Mouse (Mus musculus): ENCODE data around the gene Klhl36. TPM values are rescaled to one million over a fixed set of nuclear protein-coding genes. Genes with fewer than 3 reads are reported as not detected.

Klhl36 gene
- total and polyA plus RNA-seq, 2 experiments from 2014 or later: 20.3 to 23.0 TPM

GRCm38 (mm10) chr8:119823278-119823677 is 38.8 kb upstream of the Klhl36 start:
- H3K4me2 ChIP-seq (ENCODE audit: low read depth): no peak overlapping the region
- H3K4me1 ChIP-seq (ENCODE audit: insufficient read depth): 0 out of 2 replicates have a peak, but pooled peaks cover 2% of the 10 kb centered on the region
- H3K9ac ChIP-seq: no peak overlapping the region
- H3K4me3 ChIP-seq (ENCODE audit: low read depth, low read length): no peak overlapping the region
- ATAC-seq: no peak
- no peaks in the 10 kb centered on the region for H3K9me3 ChIP-seq (ENCODE audit: low read length)
- TF ChIP-seq CTCF (IDR thresholded peaks at IDR 0.05; ENCODE audit: low read depth): no peak
- DNase-seq: no peak
- H3K27ac ChIP-seq (ENCODE audit: low read depth, low read length): peak overlapping the region; percentile 15; the same call in 1 of the 2 replicates
- 93% methylated on average over 9 of the region's 9 CpGs for WGBS
- peaks cover 16% of the 10 kb centered on the region for H3K36me3 ChIP-seq (ENCODE audit: insufficient read depth)
- no peaks in the 10 kb centered on the region for H3K27me3 ChIP-seq (ENCODE audit: insufficient read depth, low read length)

GRCm38 (mm10) chr8:119824100-119824499 is 38.0 kb upstream of the Klhl36 start:
- DNase-seq (no peak), ATAC-seq (peak; percentile 69)
- H3K9me3 ChIP-seq (ENCODE audit: low read length): no peaks in the 10 kb centered on the region
- TF ChIP-seq CTCF (IDR thresholded peaks at IDR 0.05; ENCODE audit: low read depth): no peak
- 46% methylated on average over 4 of the region's 4 CpGs for WGBS
- H3K4me2 ChIP-seq (ENCODE audit: low read depth): no peak overlapping the region
- H3K27ac ChIP-seq (ENCODE audit: low read depth, low read length): 0 out of 2 replicates have a peak overlapping the region, but pooled peaks have one; percentile 15
- no peak overlapping the region for H3K4me3 ChIP-seq (ENCODE audit: low read depth, low read length)
- H3K36me3 ChIP-seq (ENCODE audit: insufficient read depth): peaks cover 16% of the 10 kb centered on the region
- no peaks in the 10 kb centered on the region for H3K27me3 ChIP-seq (ENCODE audit: insufficient read depth, low read length)
- H3K9ac ChIP-seq: no peak overlapping the region
- H3K4me1 ChIP-seq (ENCODE audit: insufficient read depth): 0 out of 2 replicates have a peak, but pooled peaks cover 4% of the 10 kb centered on the region

- H3K27ac ChIP-seq (ENCODE audit: low read depth, low read length): no peak overlapping the region
- H3K9me3 ChIP-seq (ENCODE audit: low read length): no peaks in the 10 kb centered on the region
- TF ChIP-seq CTCF (IDR thresholded peaks at IDR 0.05; ENCODE audit: low read depth): no peak
- no peak for ATAC-seq
- no peak overlapping the region for H3K4me3 ChIP-seq (ENCODE audit: low read depth, low read length)
- H3K27me3 ChIP-seq (ENCODE audit: insufficient read depth, low read length): no peaks in the 10 kb centered on the region
- peaks cover 16% of the 10 kb centered on the region for H3K36me3 ChIP-seq (ENCODE audit: insufficient read depth)
- no peak for DNase-seq
- 0 out of 2 replicates have a peak, but pooled peaks cover 4% of the 10 kb centered on the region for H3K4me1 ChIP-seq (ENCODE audit: insufficient read depth)
- 83% methylated on average over 11 of the region's 11 CpGs for WGBS
- no peak overlapping the region for H3K4me2 ChIP-seq (ENCODE audit: low read depth)
- H3K9ac ChIP-seq: no peak overlapping the region
Measured at GRCm38 (mm10) chr8:119824809-119825273, 37.2 kb upstream of the Klhl36 start.

GRCm38 (mm10) chr8:119825950-119826730 is 35.9 kb upstream of the Klhl36 start:
- Histone ChIP-seq H3K9ac (no peak overlapping the region), H3K36me3 (ENCODE audit: insufficient read depth) (peaks cover 11% of the 10 kb centered on the region), H3K4me1 (ENCODE audit: insufficient read depth) (0 out of 2 replicates have a peak, but pooled peaks cover 4% of the 10 kb centered on the region), H3K9me3 (ENCODE audit: low read length) (no peaks in the 10 kb centered on the region), H3K4me3 (ENCODE audit: low read depth, low read length) (no peak overlapping the region), H3K27ac (ENCODE audit: low read depth, low read length) (no peak overlapping the region), H3K4me2 (ENCODE audit: low read depth) (no peak overlapping the region), H3K27me3 (ENCODE audit: insufficient read depth, low read length) (no peaks in the 10 kb centered on the region)
- DNase-seq: no peak
- TF ChIP-seq CTCF (IDR thresholded peaks at IDR 0.05; ENCODE audit: low read depth): no peak
- no peak for ATAC-seq
- WGBS: 89% methylated on average over 19 of the region's 19 CpGs

GRCm38 (mm10) chr8:119826982-119827381 is 35.1 kb upstream of the Klhl36 start:
- H3K4me2 ChIP-seq (ENCODE audit: low read depth): no peak overlapping the region
- 84% methylated on average over 5 of the region's 5 CpGs for WGBS

GRCm38 (mm10) chr8:119827721-119828153 is 34.3 kb upstream of the Klhl36 start:
- H3K9ac ChIP-seq: no peak overlapping the region
- 26% methylated on average over 4 of the region's 4 CpGs for WGBS
- peaks cover 18% of the 10 kb centered on the region for H3K4me1 ChIP-seq (ENCODE audit: insufficient read depth)
- no peak for TF ChIP-seq CTCF (IDR thresholded peaks at IDR 0.05; ENCODE audit: low read depth)
- H3K36me3 ChIP-seq (ENCODE audit: insufficient read depth): no peaks in the 10 kb centered on the region; the same call in 1 of the 2 replicates
- no peaks in the 10 kb centered on the region for H3K27me3 ChIP-seq (ENCODE audit: insufficient read depth, low read length)
- ATAC-seq: no peak
- H3K27ac ChIP-seq (ENCODE audit: low read depth, low read length): no peak overlapping the region
- no peak overlapping the region for H3K4me3 ChIP-seq (ENCODE audit: low read depth, low read length)
- no peak overlapping the region for H3K4me2 ChIP-seq (ENCODE audit: low read depth)
- no peaks in the 10 kb centered on the region for H3K9me3 ChIP-seq (ENCODE audit: low read length)
- no peak for DNase-seq

More at GRCm38 (mm10) chr8:119826982-119827381, 35.1 kb upstream of the Klhl36 start:
- Histone ChIP-seq H3K27me3 (ENCODE audit: insufficient read depth, low read length) (no peaks in the 10 kb centered on the region), H3K27ac (ENCODE audit: low read depth, low read length) (no peak overlapping the region), H3K9me3 (ENCODE audit: low read length) (no peaks in the 10 kb centered on the region), H3K4me1 (ENCODE audit: insufficient read depth) (peaks cover 12% of the 10 kb centered on the region), H3K9ac (no peak overlapping the region), H3K4me3 (ENCODE audit: low read depth, low read length) (no peak overlapping the region), H3K36me3 (ENCODE audit: insufficient read depth) (peaks cover 6% of the 10 kb centered on the region)
- no peak for TF ChIP-seq CTCF (IDR thresholded peaks at IDR 0.05; ENCODE audit: low read depth)
- no peak for DNase-seq
- no peak for ATAC-seq

GRCm38 (mm10) chr8:119829015-119829414 is 33.1 kb upstream of the Klhl36 start:
- H3K4me2 ChIP-seq (ENCODE audit: low read depth): no peak overlapping the region
- no peak overlapping the region for H3K27ac ChIP-seq (ENCODE audit: low read depth, low read length)
- 84% methylated on average over 10 of the region's 10 CpGs for WGBS
- H3K4me1 ChIP-seq (ENCODE audit: insufficient read depth): peaks cover 18% of the 10 kb centered on the region
- ATAC-seq (no peak), DNase-seq (no peak)
- no peak overlapping the region for H3K9ac ChIP-seq
- no peak overlapping the region for H3K4me3 ChIP-seq (ENCODE audit: low read depth, low read length)
- TF ChIP-seq CTCF (IDR thresholded peaks at IDR 0.05; ENCODE audit: low read depth): no peak
- no peaks in the 10 kb centered on the region; the same call in 1 of the 2 replicates for H3K36me3 ChIP-seq (ENCODE audit: insufficient read depth)
- no peaks in the 10 kb centered on the region for H3K27me3 ChIP-seq (ENCODE audit: insufficient read depth, low read length)
- H3K9me3 ChIP-seq (ENCODE audit: low read length): no peaks in the 10 kb centered on the region
